Mouse (Mus musculus) hindbrain, embryonic 15.5 days (tissue): Measurements from ENCODE around the gene Gm45785. TPM values are rescaled to one million over a fixed set of nuclear protein-coding genes. Genes with fewer than 3 reads are reported as not detected.

Experiments
- ATAC-seq: fragments of 200-750 bp; cut with Nextera tagmentation; 2 replicates; pipeline ENCODE4 v1.8.0; 2017; ENCODE audit warnings: low read depth, moderate number of reproducible peaks, moderate TSS enrichment; ENCODE audit not compliant: low FRiP score
- H3K27ac ChIP-seq: fragments of 300-500 bp; sonication (generic); replicated peaks from 2 replicates; pipeline ENCODE4 v1.5.1; 2015; ENCODE audit warnings: mild to moderate bottlenecking, inconsistent platforms
- H3K27me3 ChIP-seq: fragments of 300-500 bp; sonication (generic); 2 replicates; pipeline ENCODE4 v1.6.1; 2015; ENCODE audit warnings: control low read depth, inconsistent platforms
- H3K36me3 ChIP-seq: fragments of 300-500 bp; sonication (generic); 2 replicates; pipeline ENCODE4 v1.6.1; 2015; ENCODE audit warnings: control low read depth, inconsistent platforms
- H3K4me1 ChIP-seq: fragments of 300-500 bp; sonication (generic); replicated peaks from 2 replicates; pipeline ENCODE4 v1.6.1; 2015; ENCODE audit warnings: control low read depth, inconsistent platforms
- H3K4me2 ChIP-seq: fragments of 300-500 bp; sonication (generic); 2 replicates; pipeline ENCODE4 v1.6.1; 2015; ENCODE audit warnings: moderate library complexity, mild to moderate bottlenecking, inconsistent platforms
- H3K4me3 ChIP-seq: fragments of 300-500 bp; sonication (generic); 2 replicates; pipeline ENCODE4 v1.5.1; 2015; ENCODE audit warnings: mild to moderate bottlenecking, inconsistent platforms
- H3K9ac ChIP-seq: fragments of 300-500 bp; sonication (generic); 2 replicates; pipeline ENCODE4 v1.6.1; 2015; ENCODE audit warnings: inconsistent platforms
- H3K9me3 ChIP-seq: fragments of 300-500 bp; sonication (generic); 2 replicates; pipeline ENCODE4 v1.6.1; 2016; ENCODE audit warnings: control low read depth, inconsistent platforms
- WGBS: fragments of 180-500 bp; shearing (Covaris S2); methylation state at CpG from one replicate; pipeline ENCODE4 v1.1.7; 2015; 5-methylcytosine and 5-hydroxymethylcytosine counted together
- polyA plus RNA-seq: library from polyadenylated mRNA; unstranded; fragments of >200 nt; fragmentation: Nextera tagmentation; extraction: Ambion mirVana; gene quantifications from 2 replicates; pipeline ENCODE4 v1.2.1, GENCODE M21; 2015

Gene Gm45785
- polyA plus RNA-seq, 1 experiment from 2014 or later: not detected

GRCm38 (mm10) chr7:140821305-140821652 is 34.9 kb downstream of the Gm45785 start:
- peaks cover 9% of the 10 kb centered on the region for H3K36me3 ChIP-seq
- 41% methylated on average over 5 of the region's 5 CpGs for WGBS
- H3K9ac ChIP-seq: peak overlapping the region; percentile 67
- H3K27ac ChIP-seq: peak overlapping the region; percentile 94
- H3K27me3 ChIP-seq: 0 out of 2 replicates have a peak, but pooled peaks cover 3% of the 10 kb centered on the region
- peaks cover 27% of the 10 kb centered on the region for H3K4me1 ChIP-seq
- peak; percentile 59 for ATAC-seq
- peak overlapping the region; percentile 59 for H3K4me2 ChIP-seq
- peak overlapping the region; percentile 67 for H3K4me3 ChIP-seq
- no peaks in the 10 kb centered on the region for H3K9me3 ChIP-seq

GRCm38 (mm10) chr7:140820173-140820572 is 36.0 kb downstream of the Gm45785 start:
- 0 out of 2 replicates have a peak, but pooled peaks cover 3% of the 10 kb centered on the region for H3K27me3 ChIP-seq
- peaks cover 27% of the 10 kb centered on the region for H3K4me1 ChIP-seq
- peak overlapping the region; percentile 44 for H3K4me2 ChIP-seq
- H3K4me3 ChIP-seq: no peak overlapping the region
- no peak overlapping the region for H3K27ac ChIP-seq
- H3K9me3 ChIP-seq: no peaks in the 10 kb centered on the region
- H3K9ac ChIP-seq: no peak overlapping the region
- H3K36me3 ChIP-seq: peaks cover 9% of the 10 kb centered on the region
- ATAC-seq: peak; percentile 43; the same call in 1 of the 2 replicates
- WGBS: 50% methylated on average over 4 of the region's 4 CpGs

GRCm38 (mm10) chr7:140812850-140813249 is 43.3 kb downstream of the Gm45785 start:
- no peaks in the 10 kb centered on the region for H3K9me3 ChIP-seq
- H3K27ac ChIP-seq: no peak overlapping the region
- H3K36me3 ChIP-seq: peaks cover 44% of the 10 kb centered on the region
- 92% methylated on average over 12 of the region's 12 CpGs for WGBS
- peaks cover 11% of the 10 kb centered on the region; the same call in 1 of the 2 replicates for H3K4me1 ChIP-seq
- no peak overlapping the region for H3K4me2 ChIP-seq
- H3K27me3 ChIP-seq: no peaks in the 10 kb centered on the region
- no peak for ATAC-seq
- no peak overlapping the region for H3K4me3 ChIP-seq
- H3K9ac ChIP-seq: no peak overlapping the region

GRCm38 (mm10) chr7:140811714-140812113 is 44.4 kb downstream of the Gm45785 start:
- Histone ChIP-seq H3K9me3 (no peaks in the 10 kb centered on the region), H3K4me3 (no peak overlapping the region), H3K36me3 (peaks cover 40% of the 10 kb centered on the region), H3K4me2 (no peak overlapping the region), H3K9ac (no peak overlapping the region), H3K27ac (peak overlapping the region; percentile 23; the same call in 1 of the 2 replicates), H3K4me1 (no peaks in the 10 kb centered on the region), H3K27me3 (no peaks in the 10 kb centered on the region)
- WGBS: 83% methylated on average over 13 of the region's 13 CpGs
- 0 out of 2 replicates have a peak, but pooled peaks have one; percentile 45 for ATAC-seq

GRCm38 (mm10) chr7:140810496-140810895 is 45.6 kb downstream of the Gm45785 start:
- 92% methylated on average over 6 of the region's 6 CpGs for WGBS
- Histone ChIP-seq H3K9ac (no peak overlapping the region), H3K27ac (no peak overlapping the region), H3K9me3 (no peaks in the 10 kb centered on the region), H3K4me3 (no peak overlapping the region), H3K36me3 (peaks cover 40% of the 10 kb centered on the region), H3K27me3 (no peaks in the 10 kb centered on the region), H3K4me2 (no peak overlapping the region), H3K4me1 (no peaks in the 10 kb centered on the region)
- ATAC-seq: no peak

GRCm38 (mm10) chr7:140805704-140806103 is 50.4 kb downstream of the Gm45785 start:
- 14% methylated on average over 1 of the region's 1 CpGs for WGBS

GRCm38 (mm10) chr7:140802629-140803028 is 53.5 kb downstream of the Gm45785 start:
- Histone ChIP-seq H3K36me3 (no peaks in the 10 kb centered on the region), H3K27ac (no peak overlapping the region), H3K9ac (no peak overlapping the region), H3K4me1 (no peaks in the 10 kb centered on the region), H3K4me2 (no peak overlapping the region), H3K4me3 (no peak overlapping the region), H3K27me3 (no peaks in the 10 kb centered on the region), H3K9me3 (no peaks in the 10 kb centered on the region)
- WGBS: 74% methylated on average over 6 of the region's 6 CpGs
- no peak for ATAC-seq

More at GRCm38 (mm10) chr7:140805704-140806103, 50.4 kb downstream of the Gm45785 start:
- H3K4me1 ChIP-seq: no peaks in the 10 kb centered on the region
- H3K27me3 ChIP-seq: no peaks in the 10 kb centered on the region
- H3K4me2 ChIP-seq: no peak overlapping the region
- peak; percentile 62 for ATAC-seq
- no peak overlapping the region for H3K9ac ChIP-seq
- H3K4me3 ChIP-seq: no peak overlapping the region
- no peaks in the 10 kb centered on the region for H3K9me3 ChIP-seq
- H3K27ac ChIP-seq: no peak overlapping the region
- peaks cover 13% of the 10 kb centered on the region for H3K36me3 ChIP-seq

- WGBS: 75% methylated on average over 2 of the region's 2 CpGs
These were observed 57.9 kb downstream of the Gm45785 start for GRCm38 (mm10) chr7:140798212-140798611.

GRCm38 (mm10) chr7:140797619-140798018 is 58.5 kb downstream of the Gm45785 start:
- Histone ChIP-seq H3K36me3 (no peaks in the 10 kb centered on the region), H3K9me3 (no peaks in the 10 kb centered on the region), H3K4me1 (no peaks in the 10 kb centered on the region), H3K4me2 (no peak overlapping the region), H3K27me3 (no peaks in the 10 kb centered on the region), H3K9ac (no peak overlapping the region), H3K4me3 (no peak overlapping the region), H3K27ac (no peak overlapping the region)
- no peak for ATAC-seq
- 90% methylated on average over 3 of the region's 3 CpGs for WGBS

More at GRCm38 (mm10) chr7:140798212-140798611, 57.9 kb downstream of the Gm45785 start:
- Histone ChIP-seq H3K9me3 (no peaks in the 10 kb centered on the region), H3K4me2 (no peak overlapping the region), H3K4me1 (no peaks in the 10 kb centered on the region), H3K36me3 (no peaks in the 10 kb centered on the region), H3K27me3 (no peaks in the 10 kb centered on the region), H3K27ac (no peak overlapping the region), H3K9ac (no peak overlapping the region), H3K4me3 (no peak overlapping the region)
- no peak for ATAC-seq

- WGBS: 80% methylated on average over 4 of the region's 4 CpGs
- Histone ChIP-seq H3K4me1 (no peaks in the 10 kb centered on the region), H3K4me3 (no peak overlapping the region), H3K9ac (no peak overlapping the region), H3K27ac (no peak overlapping the region), H3K4me2 (no peak overlapping the region), H3K27me3 (no peaks in the 10 kb centered on the region), H3K36me3 (no peaks in the 10 kb centered on the region), H3K9me3 (no peaks in the 10 kb centered on the region)
- no peak for ATAC-seq
These were observed 62.6 kb downstream of the Gm45785 start for GRCm38 (mm10) chr7:140793541-140793940.

GRCm38 (mm10) chr7:140788053-140788435 is 68.1 kb downstream of the Gm45785 start:
- Histone ChIP-seq H3K4me1 (no peaks in the 10 kb centered on the region), H3K9me3 (no peaks in the 10 kb centered on the region), H3K36me3 (no peaks in the 10 kb centered on the region), H3K9ac (no peak overlapping the region), H3K4me2 (no peak overlapping the region), H3K27me3 (no peaks in the 10 kb centered on the region), H3K4me3 (no peak overlapping the region), H3K27ac (no peak overlapping the region)
- no peak for ATAC-seq
- 87% methylated on average over 7 of the region's 7 CpGs for WGBS

- Histone ChIP-seq H3K36me3 (no peaks in the 10 kb centered on the region), H3K4me3 (no peak within 1 kb of the TSS), H3K27ac (no peak within 1 kb of the TSS), H3K4me2 (no peak within 1 kb of the TSS), H3K9me3 (no peaks in the 10 kb centered on the region), H3K27me3 (no peaks in the 10 kb centered on the region), H3K9ac (no peak within 1 kb of the TSS), H3K4me1 (no peaks in the 10 kb centered on the region)
- no peak for ATAC-seq
- 87% methylated on average over 33 of the region's 33 CpGs for WGBS
These were observed 68.6 kb downstream of the Gm45785 start, which contains the start of gene Syce1 for GRCm38 (mm10) chr7:140787406-140788052. Syce1 (minus strand) TSS chr7:140787852.
